Mouse (Mus musculus) lung, postnatal 0 days (tissue): ENCODE measurements around the gene Sst.
"Not testable (repeated sequence)": the region's sequence is repeated elsewhere in the genome, so short reads cannot be mapped to it uniquely, and the experiment has no call there.

ENCODE experiments used
- CTCF ChIP-seq: IDR thresholded peaks from 2 replicates; pipeline ENCODE4 v1.5.1; 2016; ENCODE audit warnings: antibody characterized with exemption, mild to moderate bottlenecking
- EP300 ChIP-seq: IDR thresholded peaks from 2 replicates; pipeline ENCODE4 v1.6.1; 2016; ENCODE audit warnings: antibody characterized with exemption, mild to moderate bottlenecking, control low read depth

- TF ChIP-seq EP300, CTCF: not testable (repeated sequence)
Observed at GRCm38 (mm10) chr16:23906586-23906985, 15.8 kb upstream of the Sst start.
